Mouse (Mus musculus): ENCODE measurements at regions not wholly inside any gene's neighbourhood (a gene's known extent, or its start where the extent isn't known, plus 50 kb on each side); places are given as distances from the start of the nearest gene placed in this dataset.

DNA sequence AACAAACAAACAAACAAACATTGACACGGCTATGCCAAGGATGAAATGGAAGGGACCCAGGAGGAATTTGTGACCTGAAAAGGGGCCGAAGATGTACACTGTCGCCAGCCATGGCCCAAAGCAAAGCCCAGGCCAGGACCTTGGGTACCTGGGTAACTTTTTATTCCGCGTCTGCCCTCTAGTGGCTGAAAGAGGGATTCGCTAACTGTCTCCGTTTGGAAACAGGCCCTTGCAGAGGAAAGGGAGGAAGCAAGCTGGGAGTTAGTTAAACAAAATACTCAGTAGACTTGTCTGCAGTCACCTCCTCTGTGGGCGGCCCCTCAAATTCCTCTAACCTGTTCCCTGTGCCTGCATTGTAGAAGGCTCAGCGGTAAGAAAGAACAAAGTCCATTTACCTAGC lies 167.5 kb upstream of the Rxfp2 start:
- no peak for TF ChIP-seq CTCF (IDR thresholded peaks at IDR 0.05; ENCODE audit: borderline replicate concordance, insufficient read depth, low read length)
- no peak for TF ChIP-seq POLR2A (IDR thresholded peaks at IDR 0.05; ENCODE audit: low read depth, low read length)

Measured in embryonic fibroblast, embryonic 13.5 days (primary cell).